11 mouse cellular contexts compared by ENCODE assay signal in the genomic region with DNA sequence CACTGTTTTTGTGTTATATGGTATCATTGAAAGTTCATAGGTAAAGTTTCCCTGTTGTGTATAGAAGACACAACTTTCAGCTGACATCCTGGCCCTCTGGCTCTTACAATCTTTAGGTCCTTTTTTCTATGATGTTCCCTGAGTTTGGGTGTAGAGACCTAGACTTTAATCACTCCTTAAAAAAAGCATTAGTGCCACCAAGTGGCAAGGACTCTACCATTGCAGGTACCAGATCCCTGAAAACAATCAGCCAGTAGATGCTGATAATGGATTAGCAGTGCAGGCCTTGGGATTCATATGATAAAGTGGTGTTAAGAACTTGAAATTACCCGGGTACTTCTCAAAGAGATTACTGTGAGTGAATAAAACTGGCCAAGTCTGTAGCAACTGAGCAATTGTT.
DNase-seq lines count a peak whose midpoint lies in the region; ATAC-seq and TF ChIP-seq lines count a peak whose summit lies in the region.
"Had no signal": no experiment of that assay in that cellular context is flagged by ENCODE, and none has a peak within 500 bp of the region (broad histone marks: within the 10 kb centered on the region; RNA-seq: fewer than 3 reads in every experiment).

No protein-coding gene starts in this region.

- intact Hi-C loops in heart, postnatal 25 days (cut with DNase I) = loop anchor here (5.0 kb wide), 1 partner anchor 160 kb away; no protein-coding TSS in a partner anchor

- no peaks in the 10 kb centered on the region for H3K4me1 ChIP-seq in heart, postnatal 0 days (ENCODE audit: control insufficient read depth, insufficient read depth)
- H3K4me1 ChIP-seq in lung, postnatal 0 days (ENCODE audit: insufficient read depth, low read depth, low read length) = no peaks in the 10 kb centered on the region
- no peaks in the 10 kb centered on the region for H3K4me1 ChIP-seq in lung, adult 2 months (ENCODE audit: control insufficient read depth, insufficient read depth, low read length)
- H3K4me1 ChIP-seq: embryonic facial prominence, embryonic 15.5 days; liver, embryonic 15.5 days had no signal

- no peak overlapping the region for H3K9ac ChIP-seq in heart, postnatal 0 days (replicated peaks; ENCODE audit: low read depth, low read length)
- H3K9ac ChIP-seq in lung, postnatal 0 days (replicated peaks; ENCODE audit: low read depth) = no peak overlapping the region
- H3K9ac ChIP-seq: embryonic facial prominence, embryonic 15.5 days; liver, embryonic 15.5 days had no signal

- DNase-seq in heart, postnatal 0 days (ENCODE audit: low spot score) = no peak
- DNase-seq in heart, postnatal 25 days (ENCODE audit: low spot score) = no peak
- DNase-seq in lung, postnatal 0 days (ENCODE audit: low spot score) = peak; percentile 29
- no peak for DNase-seq in lung, adult 2 months
- DNase-seq in Patski (ENCODE audit: low read depth, low spot score) = no peak
- peak; percentile 10 for DNase-seq in mesoderm, embryonic 11.5 days (ENCODE audit: low read depth, low spot score)
- no peak for DNase-seq in yolk sac, embryonic 10.5 days (ENCODE audit: low spot score)
- DNase-seq: heart, postnatal 14 days had no signal

- no peak overlapping the region for H3K4me2 ChIP-seq in heart, postnatal 0 days (ENCODE audit: low read depth, low read length)
- no peak overlapping the region for H3K4me2 ChIP-seq in lung, postnatal 0 days (replicated peaks; ENCODE audit: low read depth, low read length)
- H3K4me2 ChIP-seq: embryonic facial prominence, embryonic 15.5 days; liver, embryonic 15.5 days had no signal

- H3K27ac ChIP-seq in heart, postnatal 0 days (ENCODE audit: low read depth) = no peak overlapping the region
- no peak overlapping the region for H3K27ac ChIP-seq in lung, postnatal 0 days (ENCODE audit: low read length)
- H3K27ac ChIP-seq: embryonic facial prominence, embryonic 15.5 days; liver, embryonic 15.5 days had no signal

- no peak for TF ChIP-seq EP300 in heart, postnatal 0 days (IDR thresholded peaks at IDR 0.05; ENCODE audit: low read depth)
- TF ChIP-seq EP300 in lung, postnatal 0 days (IDR thresholded peaks at IDR 0.05) = no peak

- no peak overlapping the region for H3K4me3 ChIP-seq in heart, postnatal 0 days (ENCODE audit: low read depth, low read length)
- no peak overlapping the region for H3K4me3 ChIP-seq in lung, postnatal 0 days (ENCODE audit: low read depth, low read length)
- no peak overlapping the region for H3K4me3 ChIP-seq in lung, adult 2 months (replicated peaks; ENCODE audit: extremely low read depth, low read depth, low read length)
- H3K4me3 ChIP-seq: embryonic facial prominence, embryonic 15.5 days; liver, embryonic 15.5 days had no signal

- in situ Hi-C loops in Patski (cut with MboI; ENCODE audit: low pct_unique_long_range_greater_than_20kb) = loop anchor here (25.0 kb wide), 1 partner anchor 1010 kb away; no protein-coding TSS in a partner anchor

- H3K27me3 ChIP-seq in heart, postnatal 0 days (ENCODE audit: control insufficient read depth, insufficient read depth, low read length) = no peaks in the 10 kb centered on the region
- no peaks in the 10 kb centered on the region for H3K27me3 ChIP-seq in lung, postnatal 0 days (replicated peaks; ENCODE audit: insufficient read depth, low read length)
- H3K27me3 ChIP-seq in Patski = no peaks in the 10 kb centered on the region
- H3K27me3 ChIP-seq: embryonic facial prominence, embryonic 15.5 days; liver, embryonic 15.5 days had no signal

- no peaks in the 10 kb centered on the region for H3K9me3 ChIP-seq in heart, postnatal 0 days (replicated peaks; ENCODE audit: control insufficient read depth, low read length)
- no peaks in the 10 kb centered on the region for H3K9me3 ChIP-seq in lung, postnatal 0 days (ENCODE audit: low read length)
- H3K9me3 ChIP-seq: embryonic facial prominence, embryonic 15.5 days; liver, embryonic 15.5 days had no signal

- TF ChIP-seq POLR2A in lung, adult 2 months (IDR thresholded peaks at IDR 0.05; ENCODE audit: borderline replicate concordance, extremely low read depth, low read depth, low read length) = no peak

- ATAC-seq in heart, postnatal 0 days (ENCODE audit: insufficient read depth, low read depth) = no peak
- ATAC-seq in lung, postnatal 0 days = no peak
- ATAC-seq in Patski = peak; percentile 35
- no peak for ATAC-seq in erythroid progenitor cell, adult 5-6 weeks (replicated peaks; ENCODE audit: low FRiP score, poor library complexity, severe bottlenecking)

- CTCF ChIA-PET in Patski (lab: Charles Lee) = no interaction called here

- 23% methylated on average over 1 of the region's 1 CpGs for WGBS in heart, postnatal 0 days
- 20% methylated on average over 1 of the region's 1 CpGs for WGBS in lung, postnatal 0 days
- 38% methylated on average over 1 of the region's 1 CpGs for WGBS in lung, adult 2 months

- POLR2A ChIA-PET in Patski (lab: Charles Lee) = no interaction called here

- peak; percentile 32 for TF ChIP-seq CTCF in heart, postnatal 0 days (IDR thresholded peaks at IDR 0.05; ENCODE audit: low read depth)
- peak; percentile 56 for TF ChIP-seq CTCF in lung, postnatal 0 days (IDR thresholded peaks at IDR 0.05)
- no peak for TF ChIP-seq CTCF in lung, adult 2 months (IDR thresholded peaks at IDR 0.05; ENCODE audit: insufficient read depth, low read length)
- TF ChIP-seq CTCF in Patski (IDR thresholded peaks at IDR 0.05) = peak; percentile 52

- H3K36me3 ChIP-seq in heart, postnatal 0 days (replicated peaks; ENCODE audit: control insufficient read depth, insufficient read depth, low read length) = no peaks in the 10 kb centered on the region
- no peaks in the 10 kb centered on the region for H3K36me3 ChIP-seq in lung, postnatal 0 days (ENCODE audit: insufficient read depth, low read length)
- H3K36me3 ChIP-seq: embryonic facial prominence, embryonic 15.5 days; liver, embryonic 15.5 days had no signal

Comparison
In these comparisons a context has a peak if more than half of its experiments do, and no peak if none do; other contexts are left out.
1. DNase-seq: peak in lung, postnatal 0 days (single experiment) and mesoderm, embryonic 11.5 days (single experiment); none in heart, postnatal 0 days (single experiment), heart, postnatal 25 days (single experiment), lung, adult 2 months (single experiment), Patski (single experiment) and yolk sac, embryonic 10.5 days (single experiment).